Mouse (Mus musculus) stomach, embryonic 14.5 days (tissue): ENCODE results near the gene Tnni2. TPM values are rescaled to one million over a fixed set of nuclear protein-coding genes. Genes with fewer than 3 reads are reported as not detected.

ENCODE experiments used
- ATAC-seq: fragments of 200-750 bp; cut with Nextera tagmentation; 2 replicates; pipeline ENCODE4 v1.8.0; 2017; ENCODE audit warnings: low read depth, moderate TSS enrichment; ENCODE audit not compliant: insufficient number of reproducible peaks, insufficient read depth, low FRiP score
- H3K27ac ChIP-seq: fragments of 300-500 bp; sonication (generic); 2 replicates; pipeline ENCODE4 v1.5.1; 2014; ENCODE audit warnings: mild to moderate bottlenecking, low read length, moderate library complexity, mixed read lengths
- H3K27me3 ChIP-seq: fragments of 300-500 bp; sonication (generic); 2 replicates; pipeline ENCODE4 v1.6.1; 2014; ENCODE audit warnings: low read length, control low read depth, mixed read lengths; ENCODE audit not compliant: control insufficient read depth, insufficient read depth
- H3K36me3 ChIP-seq: fragments of 300-500 bp; sonication (generic); 2 replicates; pipeline ENCODE4 v1.6.1; 2014; ENCODE audit warnings: mild to moderate bottlenecking, control low read depth, low read length, moderate library complexity, mixed read lengths; ENCODE audit not compliant: control insufficient read depth, insufficient read depth
- H3K4me1 ChIP-seq: fragments of 300-500 bp; sonication (generic); 2 replicates; pipeline ENCODE4 v1.6.1; 2014; ENCODE audit warnings: low read length, control low read depth, mixed read lengths; ENCODE audit not compliant: control insufficient read depth, insufficient read depth
- H3K4me2 ChIP-seq: fragments of 300-500 bp; sonication (generic); replicated peaks from 2 replicates; pipeline ENCODE4 v1.6.1; 2014; ENCODE audit warnings: low read depth, low read length, control low read depth
- H3K4me3 ChIP-seq: fragments of 300-500 bp; sonication (generic); 2 replicates; pipeline ENCODE4 v1.5.1; 2014; ENCODE audit warnings: low read depth, low read length, control low read depth
- H3K9ac ChIP-seq: fragments of 300-500 bp; sonication (generic); replicated peaks from 2 replicates; pipeline ENCODE4 v1.6.1; 2014; ENCODE audit warnings: low read depth, mild to moderate bottlenecking, control low read depth, low read length, moderate library complexity, mixed read lengths
- H3K9me3 ChIP-seq: fragments of 300-500 bp; sonication (generic); 2 replicates; pipeline ENCODE4 v1.6.1; 2016; ENCODE audit warnings: low read depth, low read length, control low read depth; ENCODE audit not compliant: control insufficient read depth
- WGBS: fragments of 180-500 bp; shearing (Covaris S2); extraction: QIAGEN DNeasy Blood & Tissue Kit; methylation state at CpG from one replicate; pipeline ENCODE4 v1.1.7; 2014; 5-methylcytosine and 5-hydroxymethylcytosine counted together
- polyA plus RNA-seq: library from polyadenylated mRNA; unstranded; fragments of >200 nt; fragmentation: Nextera tagmentation; extraction: Ambion mirVana; gene quantifications from 2 replicates; pipeline ENCODE4 v1.2.1, GENCODE M21; 2014

The Tnni2 gene
- polyA plus RNA-seq, 1 experiment from 2014 or later: 4.6 TPM

GRCm38 (mm10) chr7:142478001-142478400 lies 36.4 kb downstream of the Tnni2 start:
- H3K4me3 ChIP-seq: peak overlapping the region; percentile 38; the same call in 1 of the 2 replicates
- H3K36me3 ChIP-seq: peaks cover 8% of the 10 kb centered on the region; the same call in 1 of the 2 replicates
- no peaks in the 10 kb centered on the region for H3K27me3 ChIP-seq
- peak overlapping the region; percentile 70 for H3K4me2 ChIP-seq
- 89% methylated on average over 6 of the region's 6 CpGs for WGBS
- peaks cover 62% of the 10 kb centered on the region for H3K4me1 ChIP-seq
- H3K9ac ChIP-seq: no peak overlapping the region
- no peak for ATAC-seq
- H3K27ac ChIP-seq: peak overlapping the region; percentile 97; the same call in 1 of the 2 replicates
- no peaks in the 10 kb centered on the region for H3K9me3 ChIP-seq

- Histone ChIP-seq H3K4me2 (peak overlapping the region; percentile 70), H3K36me3 (peaks cover 8% of the 10 kb centered on the region; the same call in 1 of the 2 replicates), H3K9ac (no peak overlapping the region), H3K4me1 (peaks cover 63% of the 10 kb centered on the region), H3K9me3 (no peaks in the 10 kb centered on the region), H3K27ac (peak overlapping the region; percentile 97; the same call in 1 of the 2 replicates), H3K27me3 (no peaks in the 10 kb centered on the region), H3K4me3 (no peak overlapping the region)
- 88% methylated on average over 2 of the region's 2 CpGs for WGBS
- ATAC-seq: no peak
Measured at GRCm38 (mm10) chr7:142478574-142478973, 37.0 kb downstream of the Tnni2 start.

DNA sequence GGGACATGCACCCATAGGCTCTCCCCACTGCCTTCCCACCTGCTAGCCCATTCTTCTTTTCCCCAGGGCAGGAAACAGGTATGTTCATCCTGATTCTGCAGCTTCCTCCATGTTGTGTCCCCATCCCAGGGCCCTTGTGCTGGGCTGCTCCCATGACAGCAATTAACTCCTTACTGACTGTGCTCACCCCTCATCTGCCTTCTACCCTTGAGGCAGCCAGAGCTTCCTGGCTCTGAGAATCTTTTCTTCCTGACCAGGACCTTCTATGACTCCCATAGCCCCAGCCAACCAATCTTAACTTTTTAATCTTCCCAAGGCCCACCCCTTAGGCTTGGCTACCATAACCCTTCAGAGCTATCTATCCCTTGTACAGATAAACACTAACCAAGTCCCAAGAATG lies 37.7 kb downstream of the Tnni2 start:
- H3K4me1 ChIP-seq: peaks cover 64% of the 10 kb centered on the region
- H3K36me3 ChIP-seq: peaks cover 8% of the 10 kb centered on the region; the same call in 1 of the 2 replicates
- peak overlapping the region; percentile 97; the same call in 1 of the 2 replicates for H3K27ac ChIP-seq
- H3K4me3 ChIP-seq: no peak overlapping the region
- H3K27me3 ChIP-seq: no peaks in the 10 kb centered on the region
- 0 out of 2 replicates have a peak overlapping the region, but pooled peaks have one; percentile 70 for H3K4me2 ChIP-seq
- no peak for ATAC-seq
- no peaks in the 10 kb centered on the region for H3K9me3 ChIP-seq
- no peak overlapping the region for H3K9ac ChIP-seq

DNA sequence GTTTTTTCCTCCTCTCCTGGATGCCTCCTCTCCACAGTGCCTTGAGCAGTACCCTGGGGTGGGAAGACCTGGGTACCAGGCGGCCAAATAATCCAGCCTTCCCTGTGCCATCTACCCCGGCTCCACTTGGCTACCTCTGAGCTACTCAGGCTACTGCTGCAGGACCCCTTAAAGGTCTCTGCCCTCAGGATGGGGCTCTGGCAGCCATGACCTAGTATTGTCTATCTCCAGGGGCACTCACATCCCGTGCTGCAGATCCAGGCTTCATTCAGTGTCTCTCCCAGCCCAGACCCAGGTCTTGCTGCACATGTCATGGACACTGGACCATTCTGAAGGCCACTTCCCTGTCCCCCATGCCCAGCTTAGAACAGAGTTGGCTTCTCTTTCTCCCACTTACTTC lies 38.3 kb downstream of the Tnni2 start:
- H3K9ac ChIP-seq: 0 out of 2 replicates have a peak overlapping the region, but pooled peaks have one; percentile 6
- H3K9me3 ChIP-seq: no peaks in the 10 kb centered on the region
- H3K4me1 ChIP-seq: peaks cover 64% of the 10 kb centered on the region
- WGBS: 98% methylated on average over 3 of the region's 3 CpGs
- H3K36me3 ChIP-seq: peaks cover 12% of the 10 kb centered on the region; the same call in 1 of the 2 replicates
- no peaks in the 10 kb centered on the region for H3K27me3 ChIP-seq
- no peak overlapping the region for H3K4me2 ChIP-seq
- H3K4me3 ChIP-seq: no peak overlapping the region
- ATAC-seq: no peak
- peak overlapping the region; percentile 97 for H3K27ac ChIP-seq

DNA sequence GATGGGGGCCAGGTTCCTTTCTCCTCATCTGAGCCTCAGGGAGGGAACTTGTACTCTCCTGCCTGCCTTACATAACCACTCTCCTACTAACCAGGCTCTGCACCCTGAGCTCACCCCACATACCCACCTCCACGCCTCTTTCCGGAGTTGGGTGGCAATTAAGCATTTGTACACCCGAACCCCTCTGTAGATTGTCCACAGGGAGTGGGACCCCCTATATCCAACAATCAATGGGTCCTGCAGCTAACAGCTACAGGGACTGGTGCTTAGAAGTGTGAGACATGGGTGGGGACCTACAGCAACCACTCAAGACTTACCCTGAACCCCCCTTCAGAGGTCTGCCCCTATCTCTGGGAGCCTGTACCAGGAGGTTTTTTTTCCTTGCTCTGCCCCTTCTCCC lies 39.1 kb downstream of the Tnni2 start:
- Histone ChIP-seq H3K9me3 (no peaks in the 10 kb centered on the region), H3K4me3 (peak overlapping the region; percentile 12; the same call in 1 of the 2 replicates), H3K4me2 (peak overlapping the region; percentile 53), H3K27me3 (no peaks in the 10 kb centered on the region), H3K4me1 (peaks cover 61% of the 10 kb centered on the region), H3K36me3 (peaks cover 18% of the 10 kb centered on the region), H3K9ac (peak overlapping the region; percentile 28; the same call in 1 of the 2 replicates), H3K27ac (peak overlapping the region; percentile 97)
- no peak for ATAC-seq
- 97% methylated on average over 3 of the region's 3 CpGs for WGBS

DNA sequence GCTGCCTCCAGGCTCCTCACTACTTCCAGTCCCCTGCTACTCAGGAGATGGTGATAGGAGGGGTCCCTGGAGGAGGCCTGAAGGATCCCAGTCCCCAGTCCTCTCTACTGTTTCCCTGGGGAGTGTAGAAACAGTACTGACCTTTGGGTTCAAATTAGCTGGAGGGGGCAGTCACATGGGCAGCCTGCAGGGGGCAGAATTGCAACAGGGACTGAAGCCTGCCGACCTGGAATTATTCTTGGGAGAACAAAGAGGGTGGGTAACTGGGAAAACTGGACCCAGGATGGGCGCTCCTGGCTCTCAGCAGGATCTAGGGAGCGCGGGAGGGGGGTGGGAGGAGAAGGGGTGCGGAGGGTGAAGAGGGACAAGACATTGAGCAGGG lies 39.6 kb downstream of the Tnni2 start:
- H3K9ac ChIP-seq: peak overlapping the region; percentile 40
- 1% methylated on average over 5 of the region's 5 CpGs for WGBS
- H3K4me1 ChIP-seq: peaks cover 61% of the 10 kb centered on the region
- peak overlapping the region; percentile 12 for H3K4me3 ChIP-seq
- H3K4me2 ChIP-seq: peak overlapping the region; percentile 53
- H3K36me3 ChIP-seq: peaks cover 15% of the 10 kb centered on the region
- no peaks in the 10 kb centered on the region for H3K9me3 ChIP-seq
- no peaks in the 10 kb centered on the region for H3K27me3 ChIP-seq
- ATAC-seq: peak; percentile 1; the same call in 1 of the 2 replicates
- H3K27ac ChIP-seq: peak overlapping the region; percentile 97

- peak; percentile 66 for ATAC-seq
- Histone ChIP-seq H3K4me1 (peaks cover 64% of the 10 kb centered on the region), H3K9me3 (no peaks in the 10 kb centered on the region)
Measured at GRCm38 (mm10) chr7:142481568-142482255, 40.1 kb downstream of the Tnni2 start.

GRCm38 (mm10) chr7:142482256-142482609 lies 40.6 kb downstream of the Tnni2 start:
- WGBS: 11% methylated on average over 6 of the region's 6 CpGs
- Histone ChIP-seq H3K36me3 (peaks cover 15% of the 10 kb centered on the region), H3K27me3 (no peaks in the 10 kb centered on the region), H3K9me3 (no peaks in the 10 kb centered on the region), H3K4me1 (peaks cover 64% of the 10 kb centered on the region), H3K9ac (peak overlapping the region; percentile 40; the same call in 1 of the 2 replicates), H3K27ac (peak overlapping the region; percentile 97), H3K4me3 (no peak overlapping the region), H3K4me2 (peak overlapping the region; percentile 53)
- no peak for ATAC-seq

More at GRCm38 (mm10) chr7:142481568-142482255, 40.1 kb downstream of the Tnni2 start:
- no peaks in the 10 kb centered on the region for H3K27me3 ChIP-seq
- H3K27ac ChIP-seq: peak overlapping the region; percentile 97
- H3K4me2 ChIP-seq: peak overlapping the region; percentile 53
- 0% methylated on average over 22 of the region's 22 CpGs for WGBS
- H3K36me3 ChIP-seq: peaks cover 15% of the 10 kb centered on the region
- H3K9ac ChIP-seq: peak overlapping the region; percentile 40
- peak overlapping the region; percentile 12 for H3K4me3 ChIP-seq
